Mouse (Mus musculus) neural tube, embryonic 14.5 days (tissue): ENCODE measurements around the gene Prap1. TPM values are rescaled to one million over a fixed set of nuclear protein-coding genes. Genes with fewer than 3 reads are reported as not detected.
"Not testable (repeated sequence)": the region's sequence is repeated elsewhere in the genome, so short reads cannot be mapped to it uniquely, and the experiment has no call there.

Experiments
- ATAC-seq: fragments of 200-750 bp; cut with Nextera tagmentation; 2 replicates; pipeline ENCODE4 v1.8.0; 2017; ENCODE audit warnings: low read depth, mild to moderate bottlenecking, moderate TSS enrichment, moderate library complexity
- H3K27ac ChIP-seq: fragments of 300-500 bp; sonication (generic); 2 replicates; pipeline ENCODE4 v1.5.1; 2014; ENCODE audit warnings: low read depth, mild to moderate bottlenecking, control low read depth, low read length, moderate library complexity, mixed read lengths
- H3K27me3 ChIP-seq: fragments of 300-500 bp; sonication (generic); 2 replicates; pipeline ENCODE4 v1.6.1; 2014; ENCODE audit warnings: low read length; ENCODE audit not compliant: control insufficient read depth, insufficient read depth
- H3K36me3 ChIP-seq: fragments of 300-500 bp; sonication (generic); 2 replicates; pipeline ENCODE4 v1.6.1; 2014; ENCODE audit warnings: low read length, mixed read lengths; ENCODE audit not compliant: control insufficient read depth, insufficient read depth
- H3K4me1 ChIP-seq: fragments of 300-500 bp; sonication (generic); 2 replicates; pipeline ENCODE4 v1.6.1; 2014; ENCODE audit warnings: low read length; ENCODE audit not compliant: control insufficient read depth, insufficient read depth
- H3K4me2 ChIP-seq: fragments of 300-500 bp; sonication (generic); 2 replicates; pipeline ENCODE4 v1.6.1; 2014; ENCODE audit warnings: mild to moderate bottlenecking, low read depth, low read length, control low read depth
- H3K4me3 ChIP-seq: fragments of 300-500 bp; sonication (generic); 2 replicates; pipeline ENCODE4 v1.5.1; 2014; ENCODE audit warnings: low read depth, low read length, control low read depth, mixed read lengths
- H3K9ac ChIP-seq: fragments of 300-500 bp; sonication (generic); replicated peaks from 2 replicates; pipeline ENCODE4 v1.6.1; 2014; ENCODE audit warnings: low read depth, mild to moderate bottlenecking, control low read depth, low read length, mixed read lengths
- H3K9me3 ChIP-seq: fragments of 300-500 bp; sonication (generic); 2 replicates; pipeline ENCODE4 v1.6.1; 2016; ENCODE audit warnings: low read length; ENCODE audit not compliant: control insufficient read depth
- WGBS: fragments of 180-500 bp; shearing (Covaris S2); extraction: QIAGEN DNeasy Blood & Tissue Kit; methylation state at CpG from one replicate; pipeline ENCODE4 v1.1.7; 2014; 5-methylcytosine and 5-hydroxymethylcytosine counted together
- polyA plus RNA-seq: library from polyadenylated mRNA; unstranded; fragments of >200 nt; fragmentation: Nextera tagmentation; extraction: Ambion mirVana; gene quantifications from 2 replicates; pipeline ENCODE4 v1.2.1, GENCODE M21; 2014

Prap1 gene
- polyA plus RNA-seq, 1 experiment from 2014 or later: not detected

DNA sequence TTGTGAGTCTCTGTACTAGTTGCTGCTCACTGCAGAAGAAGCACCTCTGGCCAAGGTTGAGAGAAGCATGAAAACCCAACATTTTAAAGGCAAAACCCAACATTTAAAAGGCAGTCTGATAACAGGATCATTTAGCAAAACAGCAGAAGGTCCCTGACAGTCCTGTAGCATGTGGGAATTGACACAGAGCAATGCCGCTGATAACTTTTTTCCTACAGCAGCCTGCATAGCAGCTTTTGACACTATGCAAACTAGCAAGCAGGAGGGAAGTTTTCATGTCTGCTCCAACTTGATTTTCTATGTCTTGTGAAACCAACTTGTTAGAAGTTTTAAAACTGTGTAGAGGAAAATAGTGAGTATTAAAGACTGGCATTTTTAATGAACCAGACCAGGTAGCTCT is 31.2 kb downstream of the Prap1 start:
- Histone ChIP-seq H3K4me3 (no peak overlapping the region), H3K27ac (no peak overlapping the region), H3K9me3 (no peaks in the 10 kb centered on the region), H3K27me3 (no peaks in the 10 kb centered on the region), H3K4me2 (no peak overlapping the region), H3K4me1 (no peaks in the 10 kb centered on the region), H3K9ac (no peak overlapping the region), H3K36me3 (no peaks in the 10 kb centered on the region)
- no peak for ATAC-seq
- WGBS: 100% methylated on average over 1 of the region's 1 CpGs

DNA sequence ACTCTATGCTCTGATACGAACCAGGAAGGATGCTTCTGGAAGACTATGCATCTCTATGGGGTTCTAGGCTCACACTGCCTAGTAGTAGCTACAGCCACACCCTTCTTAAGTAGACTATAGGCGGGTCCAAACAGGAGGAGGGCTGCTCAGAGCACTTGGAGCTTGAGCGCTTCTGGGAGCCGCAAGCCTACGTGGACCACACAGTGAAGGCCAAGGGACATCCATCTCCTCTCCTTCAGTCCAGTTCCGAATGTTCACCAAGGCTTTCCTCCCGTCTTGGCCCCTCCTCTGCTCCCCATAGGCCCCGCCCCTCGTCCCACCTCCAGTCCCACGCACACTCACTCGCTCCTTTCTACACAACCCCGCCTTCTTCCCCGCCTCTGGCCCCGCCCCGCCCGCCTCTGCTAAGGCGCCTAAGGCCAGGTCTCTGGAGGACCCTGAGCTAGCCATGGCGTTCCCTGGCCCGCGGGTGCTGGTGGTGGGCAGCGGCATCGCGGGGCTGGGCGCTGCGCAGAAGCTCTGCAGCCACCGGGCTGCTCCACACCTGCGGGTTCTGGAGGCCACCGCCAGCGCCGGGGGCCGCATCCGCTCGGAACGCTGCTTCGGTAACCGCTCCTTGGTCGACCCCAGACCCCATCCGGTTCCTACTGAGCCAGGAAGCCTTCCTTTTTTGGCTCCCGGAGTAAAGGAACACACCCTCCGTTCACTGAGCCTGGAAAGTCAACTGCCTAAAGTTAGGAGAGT is 32.3 kb downstream of the Prap1 start:
- Histone ChIP-seq H3K4me2 (peak overlapping the region; percentile 60), H3K27me3 (no peaks in the 10 kb centered on the region), H3K4me1 (no peaks in the 10 kb centered on the region), H3K9ac (peak overlapping the region; percentile 65), H3K4me3 (peak overlapping the region; percentile 58), H3K9me3 (no peaks in the 10 kb centered on the region), H3K27ac (no peak overlapping the region), H3K36me3 (no peaks in the 10 kb centered on the region)
- 1% methylated on average over 40 of the region's 40 CpGs for WGBS
- peak; percentile 96 for ATAC-seq

DNA sequence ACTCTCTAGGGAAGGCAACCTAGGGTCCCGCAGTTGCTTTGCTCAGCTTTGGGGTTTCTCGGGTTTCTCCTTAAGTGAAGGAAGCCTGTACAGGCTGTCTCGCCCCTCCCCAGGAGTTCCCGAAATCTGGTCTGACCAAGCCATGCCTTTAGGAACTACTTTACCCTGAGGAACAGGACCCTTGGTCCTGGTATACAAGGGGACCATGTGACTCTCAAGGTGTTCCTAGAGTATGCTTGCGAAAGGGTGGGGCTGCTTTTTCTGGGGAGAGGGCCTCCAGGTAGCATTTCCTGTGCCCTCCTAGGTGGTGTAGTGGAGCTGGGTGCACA is 32.8 kb downstream of the Prap1 start:
- H3K27ac ChIP-seq: no peak overlapping the region
- 10% methylated on average over 5 of the region's 5 CpGs for WGBS
- H3K9ac ChIP-seq: peak overlapping the region; percentile 65
- ATAC-seq: no peak
- H3K27me3 ChIP-seq: no peaks in the 10 kb centered on the region
- H3K36me3 ChIP-seq: no peaks in the 10 kb centered on the region
- peak overlapping the region; percentile 60 for H3K4me2 ChIP-seq
- H3K4me1 ChIP-seq: no peaks in the 10 kb centered on the region
- H3K4me3 ChIP-seq: peak overlapping the region; percentile 58
- no peaks in the 10 kb centered on the region for H3K9me3 ChIP-seq

DNA sequence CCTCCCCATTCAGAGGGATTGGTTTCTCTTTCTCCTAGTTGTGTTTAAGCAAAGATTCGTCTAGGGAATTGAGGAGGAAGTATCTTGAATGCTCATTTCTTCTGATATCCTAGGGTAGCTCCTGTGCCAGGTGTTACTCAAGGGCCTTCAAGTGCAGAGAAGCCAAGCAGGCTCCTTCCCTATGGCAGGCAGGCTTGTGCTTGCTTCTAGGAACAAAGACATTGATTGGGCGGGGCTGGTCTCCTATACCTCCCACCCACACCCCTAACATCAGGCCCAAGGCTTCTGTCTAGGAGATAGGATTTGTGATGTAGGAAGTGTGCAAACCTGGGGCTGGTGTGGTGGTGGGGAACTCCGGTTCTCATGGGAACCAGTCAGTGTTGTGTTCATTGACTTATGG is 33.7 kb downstream of the Prap1 start:
- no peak overlapping the region for H3K4me2 ChIP-seq
- no peak for ATAC-seq
- no peaks in the 10 kb centered on the region for H3K4me1 ChIP-seq
- no peaks in the 10 kb centered on the region for H3K36me3 ChIP-seq
- H3K9ac ChIP-seq: no peak overlapping the region
- 97% methylated on average over 3 of the region's 3 CpGs for WGBS
- H3K27ac ChIP-seq: no peak overlapping the region
- no peaks in the 10 kb centered on the region for H3K27me3 ChIP-seq
- H3K9me3 ChIP-seq: no peaks in the 10 kb centered on the region
- H3K4me3 ChIP-seq: no peak overlapping the region

DNA sequence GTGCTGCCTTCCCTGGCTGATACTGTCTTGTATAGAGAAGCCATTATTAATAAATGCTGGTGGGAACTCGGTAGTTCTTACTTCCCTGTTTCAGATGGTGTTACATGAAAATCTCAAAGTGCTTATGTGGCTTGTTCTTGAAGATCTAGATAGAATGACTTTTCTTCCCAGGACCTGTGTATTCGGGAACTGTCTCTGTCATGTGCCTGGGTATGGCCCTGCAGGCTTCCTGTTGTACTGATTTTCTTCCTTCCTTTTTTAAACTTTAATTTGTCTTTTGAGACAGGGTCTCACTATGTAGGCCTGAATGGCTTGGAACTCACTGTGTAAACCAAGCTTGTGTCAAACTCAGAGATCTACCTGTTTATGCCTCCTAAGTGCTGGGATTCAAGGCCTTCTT is 34.7 kb downstream of the Prap1 start:
- Histone ChIP-seq H3K9me3 (no peaks in the 10 kb centered on the region), H3K36me3 (no peaks in the 10 kb centered on the region), H3K4me1 (no peaks in the 10 kb centered on the region), H3K27me3 (no peaks in the 10 kb centered on the region), H3K9ac (no peak overlapping the region), H3K4me3 (no peak overlapping the region), H3K4me2 (no peak overlapping the region), H3K27ac (no peak overlapping the region)
- ATAC-seq: no peak
- WGBS: 87% methylated on average over 2 of the region's 2 CpGs

DNA sequence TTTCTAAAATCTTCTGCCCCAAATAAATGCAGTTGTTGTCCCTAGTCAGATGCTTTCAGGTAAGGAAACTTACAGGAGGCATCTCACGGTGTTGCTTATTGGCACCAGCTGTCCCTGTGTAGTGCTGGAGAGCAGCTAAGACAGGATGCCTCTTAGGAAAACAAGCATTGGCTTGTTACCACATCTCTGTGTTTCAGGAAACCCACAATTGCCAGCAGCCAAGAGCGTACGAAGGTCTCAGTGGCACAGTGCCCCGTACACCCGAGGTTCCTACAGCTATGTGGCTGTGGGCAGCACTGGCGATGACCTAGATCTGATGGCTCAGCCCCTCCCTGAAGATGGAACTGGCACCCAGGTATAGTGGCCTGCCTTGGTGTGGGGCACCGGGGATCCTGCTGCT is 39.0 kb downstream of the Prap1 start:
- not testable (repeated sequence) for H3K9ac ChIP-seq, ATAC-seq, H3K4me2 ChIP-seq, H3K4me3 ChIP-seq, H3K27ac ChIP-seq, H3K9me3 ChIP-seq, H3K27me3 ChIP-seq, H3K36me3 ChIP-seq, H3K4me1 ChIP-seq
- 87% methylated on average over 7 of the region's 7 CpGs for WGBS

DNA sequence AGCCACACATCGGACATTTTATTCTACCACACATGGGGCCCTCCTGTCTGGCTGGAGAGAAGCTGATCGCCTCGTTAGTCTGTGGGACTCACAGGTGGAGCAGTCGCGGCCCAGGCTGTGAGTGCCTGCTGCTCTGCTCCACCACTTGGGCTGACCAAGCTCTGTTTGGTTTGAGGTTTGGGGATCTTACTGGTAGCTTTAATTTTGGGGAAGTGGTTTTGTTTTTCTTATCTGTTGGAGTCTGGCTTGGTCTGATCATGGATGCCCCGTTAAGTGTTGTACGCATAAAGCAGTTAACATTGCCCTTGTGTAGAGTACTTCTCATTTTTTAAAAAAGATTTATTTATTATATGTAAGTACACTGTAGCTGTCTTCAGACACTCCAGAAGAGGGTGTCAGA is 40.8 kb downstream of the Prap1 start:
- H3K27me3 ChIP-seq, H3K4me1 ChIP-seq, H3K4me3 ChIP-seq, H3K36me3 ChIP-seq, H3K9me3 ChIP-seq, H3K4me2 ChIP-seq, H3K9ac ChIP-seq, ATAC-seq, H3K27ac ChIP-seq: not testable (repeated sequence)
- 97% methylated on average over 5 of the region's 7 CpGs for WGBS

DNA sequence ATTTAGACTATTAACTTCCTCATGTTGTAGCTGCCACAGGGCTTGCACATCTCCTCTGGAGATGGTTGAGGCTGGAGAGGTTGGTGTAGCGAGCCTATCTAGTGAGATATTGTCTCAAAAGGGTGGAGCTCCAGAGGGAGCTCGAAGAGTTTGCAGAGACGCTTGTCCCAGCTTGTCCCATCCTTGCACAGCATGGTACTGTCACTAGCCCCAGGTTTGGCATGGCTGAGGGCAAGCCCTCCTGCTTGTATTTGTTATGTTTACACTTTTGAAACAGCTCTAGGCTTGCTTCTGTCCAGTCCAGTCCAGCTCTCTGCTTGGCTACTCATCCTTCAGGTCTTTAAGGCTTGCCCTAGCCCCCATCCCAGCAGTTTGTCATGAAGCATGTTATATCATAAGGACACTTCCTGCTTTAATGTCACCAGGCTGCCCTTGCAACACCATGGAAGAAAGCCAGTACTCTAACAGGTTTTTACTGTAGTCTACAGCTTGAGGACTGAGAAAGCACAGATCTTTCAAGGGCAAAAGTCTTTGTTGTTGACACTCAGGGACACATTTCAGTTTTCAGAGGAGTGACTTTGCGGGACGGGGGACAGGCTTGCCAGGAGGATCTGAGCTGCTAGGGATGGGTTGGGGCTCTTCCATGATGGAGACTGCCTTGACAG is 42.0 kb downstream of the Prap1 start:
- H3K27ac ChIP-seq: no peak overlapping the region
- no peak overlapping the region for H3K9ac ChIP-seq
- H3K9me3 ChIP-seq: no peaks in the 10 kb centered on the region
- WGBS: 91% methylated on average over 5 of the region's 5 CpGs
- H3K4me1 ChIP-seq: peaks cover 4% of the 10 kb centered on the region; the same call in 1 of the 2 replicates
- no peak overlapping the region for H3K4me3 ChIP-seq
- no peak for ATAC-seq
- H3K36me3 ChIP-seq: no peaks in the 10 kb centered on the region
- no peak overlapping the region for H3K4me2 ChIP-seq
- no peaks in the 10 kb centered on the region for H3K27me3 ChIP-seq

DNA sequence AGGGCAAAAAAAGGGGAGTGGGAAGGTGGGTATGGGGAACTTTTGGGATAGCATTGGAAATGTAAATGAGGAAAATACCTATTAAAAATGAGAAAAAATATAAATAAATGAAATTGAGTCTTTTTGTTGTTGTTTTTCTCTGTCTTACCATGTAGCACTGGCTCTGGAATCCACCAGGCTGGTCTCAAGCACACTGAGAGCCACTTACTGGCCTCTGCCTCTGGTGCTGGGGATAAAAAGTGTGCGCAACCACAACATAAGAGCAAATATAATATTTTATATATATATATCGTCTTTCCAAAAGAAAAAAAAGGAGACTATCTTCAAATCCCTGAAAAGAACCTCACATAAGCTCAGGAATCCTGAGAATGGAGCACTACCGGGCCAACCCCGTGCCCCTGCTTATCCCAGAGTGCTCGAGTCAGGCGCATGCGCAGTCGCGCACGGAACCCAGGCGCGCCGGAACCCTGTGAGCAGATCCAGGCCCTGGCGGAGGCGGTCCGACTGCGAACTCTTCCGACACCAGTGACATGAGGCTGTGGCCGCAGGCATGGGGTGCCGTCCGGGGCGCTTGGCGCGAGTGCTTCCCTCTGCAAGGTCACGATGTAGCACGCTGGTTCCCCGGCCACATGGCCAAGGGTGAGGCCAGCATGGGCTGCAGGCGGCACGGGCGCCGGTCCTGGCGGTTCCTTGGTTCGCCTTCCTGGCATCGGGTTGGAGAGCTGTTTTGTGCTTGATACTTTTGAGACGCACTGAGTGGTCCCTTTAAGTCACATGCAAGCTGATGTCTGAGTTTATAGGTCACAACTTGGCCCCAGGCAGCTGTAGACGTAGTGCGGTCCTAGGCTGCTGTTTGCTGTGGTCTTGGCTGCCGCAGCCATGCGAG is 44.2 kb downstream of the Prap1 start, which contains the start of gene Mtg1:
TSS of gene Mtg1 (plus strand) at position 430 of the 886 bp plus-strand sequence.
- H3K4me3 ChIP-seq: peak within 1 kb of the TSS; percentile 80
- ATAC-seq: peak; percentile 98
- 2% methylated on average over 38 of the region's 39 CpGs for WGBS
- H3K4me1 ChIP-seq: peaks cover 4% of the 10 kb centered on the region; the same call in 1 of the 2 replicates
- H3K27ac ChIP-seq: peak within 1 kb of the TSS; percentile 73
- H3K4me2 ChIP-seq: peak within 1 kb of the TSS; percentile 92
- H3K9ac ChIP-seq: peak within 1 kb of the TSS; percentile 77
- H3K27me3 ChIP-seq: no peaks in the 10 kb centered on the region
- no peaks in the 10 kb centered on the region for H3K36me3 ChIP-seq
- H3K9me3 ChIP-seq: no peaks in the 10 kb centered on the region
